Mouse (Mus musculus) midbrain, embryonic 12.5 days (tissue): ENCODE results near the gene Mnat1. TPM values are rescaled to one million over a fixed set of nuclear protein-coding genes. Genes with fewer than 3 reads are reported as not detected.
A peak's percentile ranks its signal among the peaks of the same experiment; 100 is the strongest.
"Not testable (repeated sequence)": the region's sequence is repeated elsewhere in the genome, so short reads cannot be mapped to it uniquely, and the experiment has no call there.

ENCODE experiments used
- ATAC-seq: fragments of 200-750 bp; cut with Nextera tagmentation; 2 replicates; pipeline ENCODE4 v1.8.0; 2017; ENCODE audit warnings: low read depth, moderate TSS enrichment, moderate library complexity; ENCODE audit not compliant: low FRiP score
- H3K27ac ChIP-seq: fragments of 300-500 bp; sonication (generic); replicated peaks from 2 replicates; pipeline ENCODE4 v1.5.1; 2016; ENCODE audit warnings: mild to moderate bottlenecking
- H3K27me3 ChIP-seq: fragments of 300-500 bp; sonication (generic); 2 replicates; pipeline ENCODE4 v1.6.1; 2016; ENCODE audit warnings: mild to moderate bottlenecking
- H3K36me3 ChIP-seq: fragments of 300-500 bp; sonication (generic); 2 replicates; pipeline ENCODE4 v1.6.1; 2016
- H3K4me1 ChIP-seq: fragments of 300-500 bp; sonication (generic); 2 replicates; pipeline ENCODE4 v1.6.1; 2016
- H3K4me2 ChIP-seq: fragments of 300-500 bp; sonication (generic); replicated peaks from 2 replicates; pipeline ENCODE4 v1.6.1; 2016; ENCODE audit warnings: mild to moderate bottlenecking, moderate library complexity
- H3K4me3 ChIP-seq: fragments of 300-500 bp; sonication (generic); 2 replicates; pipeline ENCODE4 v1.5.1; 2016; ENCODE audit warnings: mild to moderate bottlenecking
- H3K9ac ChIP-seq: fragments of 300-500 bp; sonication (generic); replicated peaks from 2 replicates; pipeline ENCODE4 v1.6.1; 2016; ENCODE audit warnings: mild to moderate bottlenecking, moderate library complexity
- H3K9me3 ChIP-seq: fragments of 300-500 bp; sonication (generic); 2 replicates; pipeline ENCODE4 v1.6.1; 2016; ENCODE audit warnings: mild to moderate bottlenecking
- whole genome bisulfite sequencing: fragments of 180-500 bp; shearing (Covaris S2); methylation state at CpG from one replicate; pipeline ENCODE4 v1.1.7; 2016; 5-methylcytosine and 5-hydroxymethylcytosine counted together
- polyA plus RNA-seq: library from polyadenylated mRNA; unstranded; fragments of >200 nt; fragmentation: Nextera tagmentation; extraction: Ambion mirVana; gene quantifications from 2 replicates; pipeline ENCODE4 v1.2.1, GENCODE M21; 2016

Gene Mnat1
- polyA plus RNA-seq, 1 experiment from 2014 or later, result 28.5 TPM

- WGBS, result 93% methylated on average over 4 of the region's 4 CpGs
- Histone ChIP-seq H3K4me1 (no peaks in the 10 kb centered on the region), H3K4me3 (no peak overlapping the region), H3K36me3 (peaks cover 11% of the 10 kb centered on the region), H3K9ac (no peak overlapping the region), H3K4me2 (no peak overlapping the region), H3K27ac (no peak overlapping the region), H3K27me3 (no peaks in the 10 kb centered on the region), H3K9me3 (no peaks in the 10 kb centered on the region)
- ATAC-seq, result no peak
These were observed 24.9 kb upstream of the Mnat1 start for GRCm38 (mm10) chr12:73098593-73098992.

- Histone ChIP-seq H3K27ac (no peak overlapping the region), H3K27me3 (peaks cover 4% of the 10 kb centered on the region; the same call in 1 of the 2 replicates), H3K4me2 (no peak overlapping the region), H3K4me1 (no peaks in the 10 kb centered on the region), H3K9me3 (no peaks in the 10 kb centered on the region), H3K36me3 (peaks cover 20% of the 10 kb centered on the region), H3K9ac (no peak overlapping the region), H3K4me3 (no peak overlapping the region)
- no peak for ATAC-seq
- 88% methylated on average over 12 of the region's 12 CpGs for WGBS
These were observed 19.8 kb upstream of the Mnat1 start for GRCm38 (mm10) chr12:73103713-73104112.

GRCm38 (mm10) chr12:73107821-73108220 lies 15.7 kb upstream of the Mnat1 start:
- no peak overlapping the region for H3K27ac ChIP-seq
- no peak overlapping the region for H3K4me3 ChIP-seq
- 88% methylated on average over 2 of the region's 2 CpGs for WGBS
- H3K4me1 ChIP-seq, result peaks cover 21% of the 10 kb centered on the region
- H3K27me3 ChIP-seq, result peaks cover 30% of the 10 kb centered on the region
- H3K9me3 ChIP-seq, result no peaks in the 10 kb centered on the region
- peaks cover 17% of the 10 kb centered on the region for H3K36me3 ChIP-seq
- H3K9ac ChIP-seq, result no peak overlapping the region
- no peak for ATAC-seq
- H3K4me2 ChIP-seq, result no peak overlapping the region

GRCm38 (mm10) chr12:73110431-73111111 lies 12.9 kb upstream of the Mnat1 start:
- peak overlapping the region; percentile 68 for H3K4me3 ChIP-seq
- peak; percentile 29; the same call in 1 of the 2 replicates for ATAC-seq
- H3K4me1 ChIP-seq, result peaks cover 21% of the 10 kb centered on the region
- no peaks in the 10 kb centered on the region for H3K9me3 ChIP-seq
- H3K27ac ChIP-seq, result no peak overlapping the region
- 0 out of 2 replicates have a peak, but pooled peaks cover 3% of the 10 kb centered on the region for H3K36me3 ChIP-seq
- H3K9ac ChIP-seq, result no peak overlapping the region
- H3K4me2 ChIP-seq, result peak overlapping the region; percentile 99
- 3% methylated on average over 23 of the region's 23 CpGs for WGBS
- H3K27me3 ChIP-seq, result peaks cover 41% of the 10 kb centered on the region

GRCm38 (mm10) chr12:73111561-73112325 lies 11.8 kb upstream of the Mnat1 start:
- Histone ChIP-seq H3K36me3 (0 out of 2 replicates have a peak, but pooled peaks cover 3% of the 10 kb centered on the region), H3K4me1 (peaks cover 21% of the 10 kb centered on the region), H3K4me2 (peak overlapping the region; percentile 99), H3K9ac (peak overlapping the region; percentile 73), H3K27me3 (peaks cover 41% of the 10 kb centered on the region), H3K9me3 (no peaks in the 10 kb centered on the region), H3K4me3 (peak overlapping the region; percentile 68), H3K27ac (peak overlapping the region; percentile 62; the same call in 1 of the 2 replicates)
- peak; percentile 43 for ATAC-seq
- WGBS, result under 1% methylated on average over 42 of the region's 44 CpGs

- ATAC-seq, result peak; percentile 64
- no peaks in the 10 kb centered on the region for H3K9me3 ChIP-seq
- under 1% methylated on average over 57 of the region's 71 CpGs for WGBS
- peak overlapping the region; percentile 62 for H3K27ac ChIP-seq
- peaks cover 21% of the 10 kb centered on the region for H3K4me1 ChIP-seq
- 0 out of 2 replicates have a peak, but pooled peaks cover 3% of the 10 kb centered on the region for H3K36me3 ChIP-seq
- peak overlapping the region; percentile 73 for H3K9ac ChIP-seq
- peak overlapping the region; percentile 68 for H3K4me3 ChIP-seq
- H3K27me3 ChIP-seq, result peaks cover 41% of the 10 kb centered on the region
- peak overlapping the region; percentile 99 for H3K4me2 ChIP-seq
These were observed 11.0 kb upstream of the Mnat1 start for GRCm38 (mm10) chr12:73112326-73113087.

- under 1% methylated on average over 20 of the region's 20 CpGs for WGBS
- H3K4me2 ChIP-seq, result peak within 1 kb of the TSS; percentile 99
- peak within 1 kb of the TSS; percentile 68 for H3K4me3 ChIP-seq
- no peaks in the 10 kb centered on the region for H3K9me3 ChIP-seq
- peak within 1 kb of the TSS; percentile 73 for H3K9ac ChIP-seq
- peak; percentile 89 for ATAC-seq
- H3K27ac ChIP-seq, result peak within 1 kb of the TSS; percentile 62
- H3K27me3 ChIP-seq, result peaks cover 41% of the 10 kb centered on the region
- 0 out of 2 replicates have a peak, but pooled peaks cover 3% of the 10 kb centered on the region for H3K36me3 ChIP-seq
- peaks cover 21% of the 10 kb centered on the region for H3K4me1 ChIP-seq
These were observed 10.3 kb upstream of the Mnat1 start, which contains the start of gene Six4 for GRCm38 (mm10) chr12:73113196-73113595. Gene Six4, minus strand, starts transcription at chr12:73113456.

GRCm38 (mm10) chr12:73125250-73125649 lies 1.7 kb downstream of the Mnat1 start:
- no peak overlapping the region for H3K27ac ChIP-seq
- H3K4me3 ChIP-seq, result no peak overlapping the region
- H3K4me1 ChIP-seq, result peaks cover 9% of the 10 kb centered on the region
- no peaks in the 10 kb centered on the region for H3K9me3 ChIP-seq
- H3K36me3 ChIP-seq, result no peaks in the 10 kb centered on the region
- H3K9ac ChIP-seq, result no peak overlapping the region
- H3K4me2 ChIP-seq, result no peak overlapping the region
- no peaks in the 10 kb centered on the region for H3K27me3 ChIP-seq
- ATAC-seq, result no peak
- WGBS, result 80% methylated on average over 4 of the region's 4 CpGs

- Histone ChIP-seq H3K4me1 (no peaks in the 10 kb centered on the region), H3K27me3 (no peaks in the 10 kb centered on the region), H3K9ac (no peak overlapping the region), H3K4me3 (no peak overlapping the region), H3K4me2 (no peak overlapping the region), H3K36me3 (no peaks in the 10 kb centered on the region), H3K27ac (no peak overlapping the region), H3K9me3 (0 out of 2 replicates have a peak, but pooled peaks cover 3% of the 10 kb centered on the region)
- 86% methylated on average over 3 of the region's 3 CpGs for WGBS
- ATAC-seq, result no peak
These were observed 17.2 kb downstream of the Mnat1 start for GRCm38 (mm10) chr12:73140732-73141131.

- Histone ChIP-seq H3K27me3 (no peaks in the 10 kb centered on the region), H3K4me3 (no peak overlapping the region), H3K27ac (no peak overlapping the region), H3K36me3 (no peaks in the 10 kb centered on the region), H3K4me2 (no peak overlapping the region), H3K4me1 (no peaks in the 10 kb centered on the region), H3K9ac (no peak overlapping the region), H3K9me3 (no peaks in the 10 kb centered on the region)
- WGBS, result 75% methylated on average over 3 of the region's 3 CpGs
- no peak for ATAC-seq
These were observed 23.7 kb downstream of the Mnat1 start for GRCm38 (mm10) chr12:73147236-73147635.

- not testable (repeated sequence) for H3K36me3 ChIP-seq, ATAC-seq, H3K9me3 ChIP-seq, H3K4me3 ChIP-seq, H3K27me3 ChIP-seq, H3K27ac ChIP-seq, H3K9ac ChIP-seq, H3K4me1 ChIP-seq, H3K4me2 ChIP-seq
- 92% methylated on average over 5 of the region's 5 CpGs for WGBS
These were observed 27.5 kb downstream of the Mnat1 start for GRCm38 (mm10) chr12:73151038-73151437.
